Mouse (Mus musculus): ENCODE measurements at regions not wholly inside any gene's neighbourhood (a gene's known extent, or its start where the extent isn't known, plus 50 kb on each side); places are given as distances from the start of the nearest gene placed in this dataset.

GRCm38 (mm10) chr6:143558046-143558884 is 391.2 kb downstream of the Etnk1 start:
- no peak for DNase-seq

- DNase-seq = no peak
Observed at GRCm38 (mm10) chr6:143559316-143559715, 392.3 kb downstream of the Etnk1 start.

- DNase-seq = no peak
Observed at GRCm38 (mm10) chr6:143561316-143562088, 394.5 kb downstream of the Etnk1 start.

GRCm38 (mm10) chr6:143571356-143572115 is 404.5 kb downstream of the Etnk1 start:
- no peak for DNase-seq

- DNase-seq = no peak
Observed at GRCm38 (mm10) chr6:143579223-143579622, 412.2 kb downstream of the Etnk1 start.

- no peak for DNase-seq
Observed at GRCm38 (mm10) chr6:143589666-143590065, 422.6 kb downstream of the Etnk1 start.

- no peak for DNase-seq
Observed at GRCm38 (mm10) chr6:143590231-143590630, 423.2 kb downstream of the Etnk1 start.

- no peak for DNase-seq
Observed at GRCm38 (mm10) chr6:143592490-143592889, 425.5 kb downstream of the Etnk1 start.

GRCm38 (mm10) chr6:143595486-143595885 is 428.5 kb downstream of the Etnk1 start:
- no peak for DNase-seq

GRCm38 (mm10) chr6:143597414-143597813 is 430.4 kb downstream of the Etnk1 start:
- DNase-seq = no peak

- DNase-seq = no peak
Observed at GRCm38 (mm10) chr6:143598916-143599315, 431.9 kb downstream of the Etnk1 start.

GRCm38 (mm10) chr6:143609100-143609499 is 442.1 kb downstream of the Etnk1 start:
- DNase-seq = no peak

- DNase-seq = no peak
Observed at GRCm38 (mm10) chr6:143612966-143613365, 445.9 kb downstream of the Etnk1 start.

GRCm38 (mm10) chr6:143614431-143614987 is 447.5 kb downstream of the Etnk1 start:
- no peak for DNase-seq

- DNase-seq = no peak
Observed at GRCm38 (mm10) chr6:143615361-143615760, 448.3 kb downstream of the Etnk1 start.

GRCm38 (mm10) chr6:143616386-143616785 is 449.4 kb downstream of the Etnk1 start:
- DNase-seq = no peak

GRCm38 (mm10) chr6:143618558-143618957 is 451.5 kb downstream of the Etnk1 start:
- DNase-seq = no peak

GRCm38 (mm10) chr6:143620583-143620982 is 453.6 kb downstream of the Etnk1 start:
- no peak for DNase-seq

GRCm38 (mm10) chr6:143622161-143622560 is 455.1 kb downstream of the Etnk1 start:
- no peak for DNase-seq

- no peak for DNase-seq
Observed at GRCm38 (mm10) chr6:143624901-143625300, 457.9 kb downstream of the Etnk1 start.

GRCm38 (mm10) chr6:143631581-143631980 is 464.6 kb downstream of the Etnk1 start:
- no peak for DNase-seq

GRCm38 (mm10) chr6:143633710-143634109 is 466.7 kb downstream of the Etnk1 start:
- DNase-seq = no peak

GRCm38 (mm10) chr6:143634334-143634733 is 467.3 kb downstream of the Etnk1 start:
- DNase-seq = no peak

Measured in cerebellum, adult 8-10 months (tissue).